Mouse (Mus musculus) inflammation-experienced regulatory T-cells, adult 6 months (primary cell): ENCODE data around the gene Katnal1. TPM values are rescaled to one million over a fixed set of nuclear protein-coding genes. Genes with fewer than 3 reads are reported as not detected.
A peak's percentile ranks its signal among the peaks of the same experiment; 100 is the strongest.

Experiments used
- ATAC-seq: one replicate; pipeline ENCODE4 v1.8.0; 2017
- polyA plus RNA-seq, 3 experiments: library from polyadenylated mRNA; unstranded; fragments of 100-300 nt; shearing (Covaris generic); gene quantifications; one replicate each; pipeline ENCODE4 v1.2.1; 2017

Gene Katnal1
- polyA plus RNA-seq, 3 experiments from 2014 or later, result 2.1 to 3.7 (median 3.7) TPM

DNA sequence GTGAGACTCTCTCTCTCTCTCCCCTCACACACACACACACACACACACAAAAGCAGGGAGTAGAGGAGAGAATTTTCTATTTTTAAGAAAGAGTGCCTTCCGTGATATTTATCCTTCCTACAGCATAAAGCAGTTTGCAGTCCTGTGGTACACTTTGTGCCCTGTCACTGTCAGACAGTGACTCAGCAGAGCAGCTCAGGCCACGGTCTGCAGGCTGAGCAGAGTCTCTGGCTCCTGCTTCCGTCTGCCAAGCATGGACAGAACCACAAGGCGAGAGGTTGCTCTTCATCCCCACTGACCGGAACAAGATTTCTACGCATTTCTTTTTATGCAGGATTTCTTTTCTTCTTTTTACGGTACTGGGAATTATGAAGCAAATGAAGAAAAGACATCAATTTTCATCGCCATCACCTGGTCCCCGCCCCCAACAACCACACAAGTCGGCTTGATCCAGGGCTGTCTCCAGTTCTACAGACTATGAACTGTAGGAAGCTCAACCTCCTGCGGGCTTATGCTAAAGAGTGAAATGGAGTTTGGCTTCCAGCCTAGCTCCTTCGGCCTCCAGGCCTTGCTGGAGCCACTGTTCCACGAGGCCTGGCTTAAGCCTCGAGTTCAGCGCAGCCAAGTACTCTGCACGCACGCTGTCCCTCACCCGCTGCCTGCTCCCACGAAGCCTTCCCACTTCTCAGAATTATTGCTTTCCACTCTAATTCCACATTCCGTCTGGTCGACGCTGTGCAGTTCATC is 25.4 kb upstream of the Katnal1 start:
- ATAC-seq, result no peak

DNA sequence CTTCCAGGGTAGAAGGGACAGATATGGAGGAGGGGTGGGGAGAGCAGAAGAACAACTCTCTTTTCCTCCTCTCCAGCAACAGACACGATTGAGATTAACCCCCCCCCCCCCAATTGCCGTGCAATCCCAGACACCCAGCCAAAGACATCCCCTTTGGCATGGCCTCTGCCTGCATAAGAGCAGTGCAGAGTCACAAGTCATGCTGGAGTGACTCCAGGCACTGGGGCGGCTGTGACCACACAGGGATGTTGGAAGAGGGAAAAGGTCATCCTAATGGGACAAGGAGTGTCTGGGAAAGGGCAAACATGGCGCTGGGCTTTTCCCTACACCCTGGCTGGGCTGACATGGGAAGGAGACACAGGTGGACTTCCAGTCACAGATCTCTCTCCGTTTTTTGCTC is 24.0 kb upstream of the Katnal1 start:
- ATAC-seq, result no peak

- ATAC-seq, result no peak
Measured at GRCm38 (mm10) chr5:148952419-148952818, 23.3 kb upstream of the Katnal1 start.

- no peak for ATAC-seq
Measured at GRCm38 (mm10) chr5:148951360-148951759, 22.2 kb upstream of the Katnal1 start.

GRCm38 (mm10) chr5:148950064-148950463 is 20.9 kb upstream of the Katnal1 start:
- ATAC-seq, result no peak

GRCm38 (mm10) chr5:148948577-148948976 is 19.5 kb upstream of the Katnal1 start:
- no peak for ATAC-seq

DNA sequence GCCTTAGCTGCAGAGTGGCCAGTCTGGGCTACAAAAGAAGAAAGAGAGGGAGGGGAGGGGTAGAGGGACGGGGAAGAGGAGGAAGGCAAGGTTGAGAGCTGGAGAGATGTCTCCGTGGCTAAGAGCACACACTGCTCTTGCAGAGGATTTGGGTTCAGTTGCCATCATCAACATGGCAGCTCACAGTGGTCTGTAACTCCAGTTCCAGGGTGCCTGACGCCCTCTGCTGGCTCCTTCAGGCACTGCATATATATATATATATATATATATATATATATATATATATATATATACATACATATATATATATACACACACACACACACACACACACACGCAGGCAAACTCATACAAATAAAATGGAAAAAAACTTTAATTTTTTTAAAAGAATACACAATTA is 18.3 kb upstream of the Katnal1 start:
- ATAC-seq, result no peak

DNA sequence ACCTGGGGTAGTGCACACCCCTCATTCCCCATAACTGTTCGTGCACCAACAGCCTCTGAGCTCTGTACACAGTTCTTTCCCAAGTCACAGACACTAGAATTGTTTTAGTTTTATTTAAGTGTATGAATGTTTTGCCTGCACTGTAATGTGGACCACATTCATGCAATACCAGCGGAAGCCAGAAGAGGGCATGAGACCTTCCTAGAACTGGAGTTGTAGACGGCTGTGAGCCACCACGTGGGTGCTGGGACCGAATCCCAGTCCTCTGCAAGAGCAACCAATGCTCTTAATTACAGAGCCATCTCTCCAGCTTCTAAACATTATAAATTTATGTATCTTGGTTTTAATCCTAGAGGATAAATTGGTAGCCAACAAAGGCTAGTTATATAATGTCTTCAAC is 17.7 kb upstream of the Katnal1 start:
- no peak for ATAC-seq

GRCm38 (mm10) chr5:148945735-148946134 is 16.6 kb upstream of the Katnal1 start:
- ATAC-seq, result no peak

- ATAC-seq, result no peak
Measured at GRCm38 (mm10) chr5:148944024-148944423, 14.9 kb upstream of the Katnal1 start.

- no peak for ATAC-seq
Measured at GRCm38 (mm10) chr5:148943444-148943843, 14.3 kb upstream of the Katnal1 start.

DNA sequence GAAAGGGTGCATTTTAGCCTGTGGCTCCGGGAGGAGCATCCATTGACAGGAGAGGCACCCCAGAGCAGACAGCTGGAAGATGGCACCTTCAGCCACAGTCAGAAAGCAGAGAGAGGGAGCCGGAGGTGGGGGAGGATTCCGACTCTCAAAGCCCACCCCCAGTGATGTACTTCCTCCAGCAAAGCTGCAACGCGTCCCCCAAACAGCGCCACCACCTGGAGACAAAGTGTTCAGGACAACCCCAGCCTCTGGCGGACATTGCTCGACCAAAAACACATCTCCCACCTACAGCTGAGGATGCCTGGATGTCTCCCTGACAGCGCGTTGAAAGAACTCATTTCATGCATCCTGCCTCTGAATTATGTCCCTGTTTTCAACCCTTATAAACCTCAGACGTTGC is 13.8 kb upstream of the Katnal1 start:
- ATAC-seq, result no peak

DNA sequence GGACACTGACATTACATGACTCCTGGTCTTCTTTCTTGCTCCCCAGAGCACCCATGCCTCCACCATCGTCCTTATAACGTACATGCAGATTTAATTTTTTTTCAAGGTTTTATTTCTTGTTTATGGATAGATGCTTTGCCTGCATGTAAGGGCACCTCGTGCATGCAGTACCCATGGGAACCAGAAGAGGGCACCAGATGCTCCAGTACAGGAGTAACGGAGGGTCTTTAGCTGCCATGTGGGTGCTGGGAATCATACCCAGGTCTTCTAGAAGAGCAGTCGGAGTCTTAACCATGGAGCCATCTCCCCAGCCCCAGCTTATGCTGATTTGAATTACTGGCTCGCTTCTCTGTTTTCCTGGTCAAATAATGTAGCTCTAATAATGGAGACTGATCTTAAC is 13.2 kb upstream of the Katnal1 start:
- no peak for ATAC-seq

- no peak for ATAC-seq
Measured at GRCm38 (mm10) chr5:148941867-148942266, 12.7 kb upstream of the Katnal1 start.

- ATAC-seq, result no peak
Measured at GRCm38 (mm10) chr5:148939948-148940382, 10.8 kb upstream of the Katnal1 start.

DNA sequence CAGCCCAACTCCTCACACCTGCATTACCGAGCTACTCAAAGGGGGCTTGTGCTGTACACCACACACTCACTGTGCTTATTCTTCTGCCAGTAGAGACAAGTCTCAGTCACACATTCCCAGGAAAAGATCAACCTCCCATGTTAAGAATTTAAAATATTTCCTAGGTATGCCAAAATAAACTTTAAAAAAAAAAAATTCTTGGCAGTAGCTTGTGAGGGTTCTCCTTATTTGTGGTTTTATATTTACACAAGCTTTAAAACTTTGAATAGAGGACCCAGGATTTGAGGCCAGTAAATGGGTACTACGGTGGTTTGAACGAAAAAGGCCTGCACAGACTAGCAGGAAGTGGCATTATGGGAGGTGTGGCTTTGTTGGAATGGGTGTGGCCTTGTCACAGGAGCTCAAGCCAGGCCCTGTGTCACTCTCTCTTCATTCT is 7.4 kb upstream of the Katnal1 start:
- no peak for ATAC-seq

- no peak for ATAC-seq
Measured at GRCm38 (mm10) chr5:148935871-148936270, 6.8 kb upstream of the Katnal1 start.

- ATAC-seq, result no peak
Measured at GRCm38 (mm10) chr5:148935071-148935821, 6.1 kb upstream of the Katnal1 start.

GRCm38 (mm10) chr5:148934457-148934856 is 5.3 kb upstream of the Katnal1 start:
- no peak for ATAC-seq

GRCm38 (mm10) chr5:148933767-148934166 is 4.6 kb upstream of the Katnal1 start:
- ATAC-seq, result no peak

DNA sequence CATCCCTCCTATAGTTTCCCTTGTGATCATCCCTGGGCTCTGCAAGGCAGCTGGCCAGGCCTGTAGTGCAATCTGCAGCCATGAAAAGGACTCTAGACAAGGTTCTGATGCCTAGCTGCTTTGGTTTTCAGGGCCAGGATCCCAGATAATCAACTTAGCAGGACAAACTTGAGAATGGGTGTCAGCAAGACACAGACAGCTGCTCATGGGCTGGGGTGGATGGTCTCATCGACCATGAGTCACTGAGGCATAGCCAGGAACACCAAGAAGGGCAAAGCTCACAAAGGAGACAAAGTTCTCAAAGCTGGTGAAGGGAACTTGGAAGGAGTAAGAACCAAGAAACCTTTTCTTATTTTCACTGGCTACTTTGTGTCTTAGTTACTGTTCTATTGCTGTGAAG is 2.2 kb upstream of the Katnal1 start:
- ATAC-seq, result no peak

GRCm38 (mm10) chr5:148928382-148929115 is 571 bp downstream of the Katnal1 start:
- peak; percentile 96 for ATAC-seq

DNA sequence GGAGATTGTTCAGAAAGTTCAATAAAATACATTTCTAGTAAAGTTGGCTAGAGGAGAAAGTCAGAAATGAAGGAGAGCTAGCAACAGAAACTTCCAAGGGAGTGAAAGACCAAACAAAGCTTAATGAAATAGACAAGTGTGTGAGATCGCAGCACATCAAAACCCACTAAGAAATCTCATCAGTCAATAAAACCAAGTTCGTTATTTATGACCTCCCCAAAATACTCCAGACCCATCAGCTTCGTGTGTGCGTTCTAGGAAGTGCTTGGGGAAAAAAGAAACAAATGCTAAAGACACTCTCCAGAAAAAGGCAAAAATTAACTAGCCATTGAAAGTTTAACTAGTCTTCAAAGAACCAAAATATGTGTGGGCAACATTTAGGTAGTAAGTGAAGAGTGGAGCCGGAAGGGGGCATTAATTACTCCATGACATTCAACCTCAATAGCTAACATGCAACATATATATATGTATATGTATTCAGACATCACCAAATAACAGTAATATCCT is 1.4 kb downstream of the Katnal1 start:
- ATAC-seq, result no peak
